Mouse (Mus musculus) lung, postnatal 4 days (tissue): ENCODE results near the gene Cdk19.
"Not testable (repeated sequence)": the region's sequence is repeated elsewhere in the genome, so short reads cannot be mapped to it uniquely, and the experiment has no call there.

Experiments used
- DNase-seq, 2 experiments: peaks; one replicate each; pipeline ENCODE4 v3.0.0; 2021

Gene Cdk19

DNA sequence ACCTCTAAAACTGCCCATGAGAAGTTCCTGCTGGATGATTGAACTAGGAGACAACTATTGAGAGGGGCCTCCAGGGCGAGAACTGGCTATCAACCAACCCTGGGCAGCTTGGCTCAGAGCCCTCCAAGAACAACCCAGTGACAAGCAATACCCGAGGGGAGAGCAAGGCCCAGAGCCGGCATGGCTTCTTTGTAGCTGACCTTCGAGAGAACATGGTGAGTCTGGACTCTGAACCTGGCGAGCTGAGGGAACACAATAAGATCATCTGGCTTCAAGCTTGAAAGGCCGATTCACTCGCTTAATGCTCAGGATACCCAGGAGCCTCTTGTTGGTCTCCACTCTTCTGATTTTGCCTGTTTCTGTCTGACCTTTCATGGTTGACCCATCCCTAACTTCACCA lies 151.8 kb downstream of the Cdk19 start:
- no peak for DNase-seq

DNA sequence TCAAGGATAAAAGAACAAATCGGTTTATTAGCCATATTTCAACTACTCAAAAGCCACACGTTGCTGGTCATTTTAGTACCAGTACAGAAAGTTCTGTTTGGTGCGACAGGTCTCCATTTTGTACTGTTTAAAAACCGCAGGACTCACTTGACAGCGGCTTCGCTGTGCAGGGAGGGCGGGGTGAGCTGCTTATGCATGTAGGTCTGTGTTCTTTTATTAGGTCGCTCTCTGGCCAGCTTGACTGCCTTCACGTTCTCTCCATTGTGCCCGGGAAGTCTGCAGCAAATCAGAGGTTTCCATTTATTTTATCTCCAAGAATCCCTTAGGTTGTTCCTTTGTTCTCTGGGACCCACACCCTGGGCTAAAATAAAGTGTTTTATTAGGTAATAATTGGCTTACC lies 152.4 kb downstream of the Cdk19 start:
- no peak for DNase-seq

DNA sequence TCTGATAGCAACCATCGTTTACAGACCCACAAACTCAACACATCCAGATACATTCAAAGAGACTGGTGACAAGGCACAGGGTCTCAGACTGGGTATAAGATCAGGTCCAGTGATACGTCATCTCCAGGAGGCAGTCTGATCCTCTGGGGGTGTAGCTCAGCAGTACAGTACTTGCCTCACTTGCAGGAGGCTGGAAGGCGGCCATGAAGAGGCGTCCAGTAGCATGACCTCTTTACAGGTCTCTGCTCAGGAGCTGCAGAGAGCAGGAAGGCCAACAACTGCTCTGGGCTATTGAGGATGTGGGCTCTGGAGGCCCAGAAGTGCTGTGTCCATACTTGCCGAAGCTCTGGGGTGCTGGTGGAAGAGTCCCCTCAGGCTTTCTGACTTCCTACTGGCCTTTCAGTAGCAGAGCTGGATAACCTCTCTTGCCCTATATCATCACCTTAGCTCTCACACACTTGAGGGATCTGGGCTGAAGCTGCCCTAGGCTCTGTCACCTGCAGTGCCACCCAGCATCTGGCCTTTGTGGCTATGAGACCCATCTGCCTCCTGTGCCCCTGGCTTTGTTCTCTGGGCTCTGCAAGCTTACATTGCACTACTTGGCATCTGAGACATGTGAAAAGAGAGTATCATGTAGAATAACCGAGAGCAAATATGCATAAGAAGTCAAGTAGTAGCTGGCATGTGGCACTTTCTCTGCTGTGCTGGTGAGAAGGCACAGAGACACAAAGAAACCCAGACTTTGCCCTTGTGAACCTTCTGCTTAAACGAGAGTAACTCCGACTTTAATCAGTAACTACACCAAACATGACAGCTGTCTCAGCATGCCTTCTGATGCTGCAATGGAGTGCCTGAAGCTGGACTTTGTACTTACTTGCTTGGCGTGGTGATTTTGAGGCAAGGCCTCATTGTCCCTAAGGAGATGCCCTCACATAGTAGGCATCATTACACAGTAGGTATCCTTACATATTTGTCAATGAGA lies 155.1 kb downstream of the Cdk19 start:
- DNase-seq: no peak

DNA sequence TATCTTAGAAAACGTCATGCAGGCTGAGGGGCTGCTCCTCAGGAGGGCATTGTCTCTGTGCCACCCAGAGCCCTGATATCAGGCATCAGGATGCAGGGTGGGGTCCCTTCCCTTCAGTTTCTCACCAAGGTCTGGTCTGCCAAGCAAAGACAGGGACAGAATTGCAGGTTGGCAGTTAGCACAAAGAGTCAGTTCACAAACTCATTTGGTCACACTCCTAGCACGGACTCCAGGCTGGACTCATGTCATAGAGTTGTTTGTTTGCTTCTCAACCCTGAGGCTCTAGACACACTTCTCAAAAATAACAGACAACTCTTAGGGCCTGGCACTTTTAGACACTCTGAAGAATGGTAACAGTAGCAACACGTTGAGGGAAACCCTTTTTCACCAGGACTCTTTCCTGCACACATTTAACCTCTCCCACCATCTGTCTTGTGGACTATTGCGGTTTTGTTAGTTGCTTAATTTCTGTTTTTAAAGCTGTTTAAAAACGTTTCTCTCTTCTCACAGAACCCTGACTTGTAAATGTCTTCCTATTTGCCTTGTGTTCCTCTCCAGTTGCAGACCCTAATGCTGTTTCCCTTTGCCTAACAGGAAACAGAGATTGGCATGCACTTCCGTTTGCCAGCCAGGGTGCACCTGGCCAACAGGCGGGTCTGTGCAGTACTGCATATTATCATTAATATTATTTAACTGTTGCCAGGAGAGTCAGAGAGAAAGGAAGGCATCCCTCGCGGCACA lies 158.1 kb downstream of the Cdk19 start:
- DNase-seq: no peak

DNA sequence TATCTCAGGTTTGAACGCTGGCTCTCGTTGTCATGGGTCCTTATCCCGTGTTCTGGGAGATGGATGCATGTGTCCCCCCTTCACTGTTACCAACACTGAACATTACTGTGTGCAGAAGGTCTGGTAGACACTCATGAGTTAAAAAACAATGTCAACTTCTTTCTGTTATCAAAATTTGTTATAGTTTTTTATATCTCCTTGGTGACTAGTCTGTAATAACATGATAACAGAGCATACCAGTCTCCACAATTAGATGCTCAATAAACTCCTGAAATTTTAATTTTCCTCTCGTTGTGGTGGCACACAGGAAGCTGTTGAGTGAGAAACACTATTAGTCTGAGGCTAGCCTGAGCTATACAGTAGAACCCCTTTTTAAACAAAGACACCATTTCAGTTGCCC lies 159.1 kb downstream of the Cdk19 start:
- DNase-seq: no peak

DNA sequence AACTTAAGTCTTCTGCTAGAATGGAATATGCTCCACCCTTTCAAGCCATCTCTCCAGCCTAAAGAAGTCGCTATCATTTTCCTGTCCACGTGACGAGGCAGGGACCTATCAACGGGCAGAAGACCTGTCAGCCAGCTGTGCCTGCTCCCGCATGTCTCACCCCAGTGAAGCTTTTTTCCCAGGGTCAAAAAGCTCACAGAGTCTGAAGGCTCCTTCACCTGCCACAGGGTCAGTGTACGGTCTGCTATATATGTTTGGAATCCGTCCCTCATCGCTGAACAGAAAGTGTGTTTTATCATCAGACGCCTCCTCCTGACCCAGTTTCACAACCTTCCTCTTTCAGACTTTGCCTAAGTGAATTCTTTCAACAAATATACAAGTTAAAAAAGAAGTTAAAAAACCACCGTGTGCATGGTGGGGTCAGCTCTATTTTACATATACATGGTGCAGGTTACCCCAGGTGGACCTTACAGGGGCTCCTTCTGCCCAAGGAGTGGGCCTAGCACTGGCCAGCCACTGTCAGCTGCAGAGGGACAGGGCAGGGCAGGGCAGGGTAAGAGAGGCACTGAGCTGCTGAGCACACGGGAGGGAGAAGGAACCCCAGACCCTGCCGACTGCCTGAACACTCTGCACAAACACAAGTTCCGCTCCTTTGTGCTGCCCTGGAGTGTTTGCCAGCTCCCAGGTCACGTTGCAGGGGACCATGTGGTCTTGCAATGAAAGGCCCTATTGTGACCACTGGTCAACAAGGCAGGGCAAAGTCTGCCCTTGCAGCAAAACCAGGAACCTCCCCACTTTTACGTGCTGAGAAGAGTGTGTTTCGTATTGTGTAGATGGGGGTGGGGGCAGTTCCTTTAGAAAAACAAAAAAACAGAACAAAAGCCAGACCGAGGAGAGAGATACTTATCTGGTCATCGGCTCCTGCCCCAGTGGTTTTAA lies 160.2 kb downstream of the Cdk19 start:
- DNase-seq: peak; percentile 72 to 80

DNA sequence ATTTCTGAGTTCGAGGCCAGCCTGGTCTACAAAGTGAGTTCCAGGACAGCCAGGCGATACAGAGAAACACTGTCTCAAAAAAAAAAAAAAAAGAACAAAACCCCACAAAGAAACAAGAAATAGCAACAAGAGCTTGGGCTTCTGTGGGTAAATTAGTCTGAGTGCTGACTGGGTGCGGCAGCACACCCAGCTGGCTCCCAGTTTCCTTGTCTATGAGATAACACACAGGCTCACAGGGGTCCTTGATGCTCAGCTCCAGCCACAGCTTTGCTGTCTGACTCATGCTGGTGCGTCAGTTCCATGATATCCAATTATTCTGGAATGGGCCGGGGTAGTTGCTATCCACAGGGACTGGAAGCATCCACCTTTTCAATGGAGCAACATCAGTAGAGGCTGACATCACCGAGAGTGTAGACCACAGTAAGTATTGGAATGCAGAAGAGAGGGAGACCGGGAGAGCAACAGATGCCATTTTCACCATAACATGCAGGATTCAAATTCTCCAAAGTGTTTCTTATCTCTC lies 161.4 kb downstream of the Cdk19 start:
- DNase-seq: no peak

DNA sequence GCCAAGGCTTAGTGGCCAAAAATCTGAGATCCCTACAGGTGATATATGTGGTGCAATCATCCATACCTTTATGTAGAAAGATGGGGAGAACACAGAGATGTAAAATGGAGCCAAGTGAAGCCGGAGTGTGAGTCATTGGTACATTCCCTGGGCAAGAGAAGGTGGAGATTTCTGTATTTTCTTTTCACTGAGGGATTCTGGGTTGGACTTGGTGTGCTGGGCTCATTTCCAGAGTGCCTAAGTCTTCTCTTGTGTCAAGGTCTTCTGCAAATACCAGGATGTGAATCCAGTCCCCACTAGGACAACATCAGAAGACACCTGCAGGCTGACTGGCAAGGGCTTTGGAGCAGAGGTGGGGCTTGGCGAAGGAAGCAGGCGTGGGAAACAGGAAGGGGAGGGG lies 163.4 kb downstream of the Cdk19 start:
- no peak for DNase-seq

DNA sequence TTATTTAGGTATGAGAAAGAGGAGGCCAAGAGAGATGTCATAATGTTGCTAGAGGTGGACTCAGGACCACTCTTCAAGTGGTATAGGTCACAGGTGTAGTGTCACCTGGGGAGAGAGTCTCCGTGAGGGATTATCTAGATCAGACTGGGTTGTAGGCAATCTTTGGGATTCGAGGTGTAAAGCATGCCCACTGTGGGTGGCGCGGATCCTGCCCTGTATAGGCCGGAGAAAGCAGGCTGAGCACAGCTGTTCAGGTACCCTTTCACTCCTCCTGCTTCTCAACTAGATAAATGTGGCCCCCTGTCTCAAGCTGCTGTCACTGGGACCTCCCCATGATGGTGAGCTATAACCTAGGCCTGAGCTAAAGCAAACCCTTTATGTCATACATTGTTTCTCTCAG lies 171.0 kb downstream of the Cdk19 start:
- no peak for DNase-seq

DNA sequence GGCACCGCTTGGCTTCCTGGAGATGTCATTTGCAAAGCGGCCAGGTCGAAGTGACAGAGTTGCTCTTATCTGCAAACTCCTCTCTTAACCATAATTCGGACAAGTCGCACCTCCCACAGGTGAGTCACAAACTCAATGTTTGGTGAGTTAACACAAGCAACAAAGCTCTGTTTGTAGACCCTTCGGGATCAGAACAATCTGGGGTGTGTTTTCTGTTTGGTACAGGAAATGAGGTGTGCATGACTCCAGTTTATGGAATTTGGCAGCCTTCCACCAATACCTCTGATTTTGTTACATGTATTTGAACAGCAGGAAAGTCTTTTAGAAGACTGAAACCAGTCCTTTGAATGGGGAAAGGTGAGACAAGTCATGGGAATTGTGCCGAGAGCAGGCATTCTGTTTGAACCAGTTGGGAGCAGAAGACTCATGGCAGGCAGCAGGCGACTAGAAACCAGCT lies 171.9 kb downstream of the Cdk19 start:
- no peak for DNase-seq

DNA sequence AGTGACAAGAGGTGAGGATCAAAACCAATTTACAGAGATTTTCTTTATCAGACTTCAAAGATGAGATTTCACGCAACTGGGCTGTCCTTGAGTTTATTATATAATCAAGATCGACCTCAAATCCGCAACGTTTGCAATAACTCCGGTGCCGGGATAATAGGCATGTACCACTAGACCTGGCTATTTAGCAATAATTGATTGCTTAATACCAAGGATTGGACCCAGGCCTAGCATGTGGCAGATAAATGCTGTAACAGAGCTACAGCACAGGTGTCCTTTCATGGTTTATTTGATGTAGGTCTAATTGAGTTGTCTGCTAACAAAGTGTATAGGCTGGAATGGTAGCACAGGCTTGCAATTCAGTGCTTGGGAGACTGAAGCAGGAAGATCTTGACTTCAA lies 172.8 kb downstream of the Cdk19 start:
- no peak for DNase-seq

DNA sequence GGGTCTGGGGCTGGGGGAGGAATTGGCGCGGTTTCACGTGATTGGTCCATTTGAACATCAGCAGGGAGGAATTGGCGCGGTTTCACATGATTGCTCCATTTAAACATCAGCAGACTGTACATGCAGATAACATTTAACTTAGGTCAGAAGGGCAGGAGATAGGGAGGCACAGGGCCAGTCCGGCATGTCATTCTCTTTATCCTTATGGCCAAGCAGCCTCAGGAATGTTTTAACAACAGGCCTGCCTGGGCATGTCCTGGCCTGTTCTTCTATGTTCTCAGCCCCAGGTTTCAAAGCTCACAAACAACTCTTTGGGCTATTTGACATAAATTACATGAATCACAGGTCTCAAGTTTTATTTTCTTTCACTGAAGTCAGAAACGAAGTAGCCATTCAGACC lies 173.6 kb downstream of the Cdk19 start:
- not testable (repeated sequence) for DNase-seq

DNA sequence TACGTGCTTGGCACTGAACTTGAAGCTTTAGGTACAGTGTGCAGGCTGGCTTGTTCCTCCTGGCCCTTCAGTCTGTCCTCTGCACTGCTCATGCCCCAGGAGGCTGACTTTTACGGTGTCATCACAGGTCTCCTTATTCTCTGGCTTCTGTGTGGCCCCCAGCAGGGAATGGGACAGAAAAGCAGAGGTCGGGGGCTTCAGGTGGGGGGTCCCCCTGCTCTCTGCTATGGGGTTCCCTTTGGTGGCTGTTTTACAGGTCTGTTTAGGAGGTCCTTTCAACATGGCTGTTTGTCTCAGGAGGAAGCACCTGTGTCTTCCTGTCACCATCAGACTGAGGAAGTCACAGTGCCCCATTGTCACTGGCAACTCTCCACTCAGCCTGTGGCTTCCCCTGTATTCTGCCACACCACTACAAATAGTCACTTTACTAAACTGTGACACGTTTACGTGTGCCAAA lies 175.9 kb downstream of the Cdk19 start:
- DNase-seq: no peak

DNA sequence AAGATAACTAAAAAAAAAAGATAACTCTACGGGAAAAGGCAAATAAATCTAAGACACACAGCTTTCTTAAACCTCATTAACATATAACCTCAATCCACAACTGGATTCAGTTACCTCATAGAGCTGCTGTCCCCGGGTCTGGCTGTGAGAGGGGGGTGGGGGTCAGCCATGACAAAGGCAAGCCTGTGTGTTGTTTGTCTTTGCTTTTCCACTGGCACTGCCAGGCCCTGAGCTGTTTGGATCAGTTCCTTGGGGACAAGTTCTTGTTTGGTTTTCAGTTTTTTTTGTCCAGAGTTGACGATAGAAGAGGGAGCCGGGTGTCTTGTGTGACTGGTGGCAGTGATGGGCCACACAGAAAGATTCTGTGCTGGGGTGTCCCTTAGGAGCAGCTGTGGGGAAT lies 177.1 kb downstream of the Cdk19 start:
- DNase-seq: peak in 1 of 2 experiments; percentile 56

DNA sequence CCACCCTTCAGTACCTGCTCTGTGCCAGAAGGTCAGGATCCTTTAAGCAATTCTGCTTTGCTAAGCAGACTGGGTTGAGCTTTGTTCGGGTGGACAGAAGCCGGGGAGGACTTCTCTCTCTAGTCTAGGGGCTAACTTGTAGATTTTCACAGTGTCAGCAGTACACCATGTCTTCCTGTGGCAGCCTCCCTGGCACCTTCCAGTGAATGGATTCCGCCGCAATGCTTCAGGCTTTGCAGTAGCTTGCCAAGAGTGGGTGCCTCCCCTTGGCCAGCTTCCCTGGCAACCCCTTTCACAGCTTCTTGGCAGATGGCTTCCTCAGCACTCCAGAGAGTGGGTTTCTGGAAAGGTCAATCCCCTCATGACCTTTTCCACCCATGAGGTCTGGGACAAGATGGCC lies 180.2 kb downstream of the Cdk19 start:
- DNase-seq: peak in 1 of 2 experiments; percentile 55

DNA sequence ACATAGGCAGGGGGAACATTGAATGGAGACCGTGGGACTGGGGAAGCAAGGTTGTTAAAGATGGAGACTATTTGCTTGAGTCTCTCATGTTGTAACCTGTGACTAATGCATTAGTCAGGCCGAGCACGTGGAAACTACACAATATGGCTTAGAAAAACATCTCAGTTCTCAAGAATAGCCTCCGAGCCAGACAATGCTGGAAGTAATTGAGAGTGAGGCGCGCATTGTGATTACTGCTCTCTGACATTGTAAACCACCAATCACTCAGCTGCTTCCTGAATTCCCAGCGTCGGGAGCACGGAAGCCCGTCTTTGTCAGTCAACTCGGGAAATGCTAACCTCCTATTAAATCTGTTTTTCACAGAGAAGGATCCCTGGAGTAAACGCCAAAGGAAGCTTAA lies 182.2 kb downstream of the Cdk19 start:
- DNase-seq: no peak

DNA sequence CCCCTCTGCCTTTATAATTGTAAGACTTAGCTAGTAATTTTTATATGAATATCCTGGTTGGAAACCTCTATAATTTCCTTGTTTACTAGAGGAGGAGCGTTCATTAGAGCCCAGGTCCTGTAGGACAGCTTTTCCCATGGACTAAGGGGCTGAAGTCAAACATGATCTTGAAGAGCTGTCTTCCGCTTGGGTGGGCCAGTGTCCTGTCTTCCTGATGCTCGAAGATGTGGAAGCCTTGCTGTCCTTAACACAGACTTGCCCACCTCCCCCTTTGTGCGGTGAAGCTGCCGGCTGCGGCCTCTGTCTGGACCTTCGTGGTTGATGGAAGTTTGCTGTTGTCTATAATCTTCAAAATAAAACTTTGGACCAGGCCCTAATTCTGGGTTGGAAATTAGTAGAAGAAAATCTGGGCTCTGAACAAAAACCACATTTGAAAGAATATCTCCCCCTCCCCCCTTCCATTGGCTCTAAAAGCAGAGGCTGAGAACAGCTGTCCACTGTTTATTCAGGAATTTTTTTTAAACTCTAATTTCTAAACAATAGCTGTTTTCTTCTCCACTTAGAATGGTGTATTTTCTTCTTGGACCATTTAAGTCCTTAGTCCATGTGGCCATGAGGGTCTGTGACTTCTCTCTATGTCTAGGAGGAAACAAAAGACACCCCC lies 184.1 kb downstream of the Cdk19 start:
- DNase-seq: no peak

DNA sequence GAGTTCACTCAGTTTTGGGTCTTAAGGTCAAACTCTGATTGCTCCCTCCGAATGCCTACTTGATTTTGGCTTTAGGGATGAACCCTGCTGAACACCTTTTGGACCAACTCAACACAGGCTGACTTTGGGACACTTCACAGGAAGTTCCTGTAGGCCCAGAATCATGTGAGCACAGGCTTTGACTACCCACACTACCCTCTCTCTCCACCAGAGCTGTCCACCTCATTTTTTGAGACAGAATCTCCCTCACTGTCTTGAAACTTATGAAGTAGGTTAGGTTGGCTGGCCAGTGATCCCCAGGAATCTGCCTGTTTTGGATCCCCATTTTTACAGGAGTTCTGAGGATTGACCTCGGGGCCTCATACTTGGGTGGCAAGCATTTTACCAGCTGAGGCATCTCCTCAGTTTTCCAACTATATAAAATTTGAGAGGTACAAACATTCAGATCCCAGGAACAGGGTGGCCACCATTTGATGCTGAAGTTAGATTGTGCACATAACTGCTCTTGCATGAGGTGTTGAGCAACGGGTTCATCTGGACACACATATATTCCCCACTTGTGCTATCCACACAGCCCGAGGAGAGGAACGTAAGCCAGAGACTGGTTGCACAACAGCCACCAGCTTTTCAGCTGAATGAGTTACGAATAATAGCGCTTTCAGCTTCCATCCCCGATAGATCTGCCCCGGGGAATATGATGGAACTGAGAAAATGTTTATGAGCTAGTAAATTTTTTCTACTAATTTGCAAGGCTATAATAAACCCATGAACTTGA lies 184.9 kb downstream of the Cdk19 start:
- no peak for DNase-seq

DNA sequence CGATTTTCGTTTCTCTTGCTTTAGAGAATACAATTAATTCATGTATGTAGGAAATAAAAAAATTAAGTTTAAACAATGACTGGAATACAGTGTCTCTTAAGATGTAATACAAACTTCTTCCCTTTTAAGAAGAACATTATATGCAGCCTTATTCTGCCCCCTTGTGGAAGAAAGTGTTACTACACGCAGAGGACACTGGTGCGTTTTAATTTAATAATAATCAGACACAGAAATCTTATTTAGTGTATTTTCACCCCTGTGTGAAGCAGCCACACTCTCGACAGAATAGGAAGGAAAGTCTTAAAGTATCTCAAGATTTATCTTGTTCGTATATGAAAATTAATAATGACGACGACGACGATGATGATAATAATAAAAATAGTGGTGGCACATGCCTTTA lies 185.6 kb downstream of the Cdk19 start:
- peak in 1 of 2 experiments; percentile 65 for DNase-seq

DNA sequence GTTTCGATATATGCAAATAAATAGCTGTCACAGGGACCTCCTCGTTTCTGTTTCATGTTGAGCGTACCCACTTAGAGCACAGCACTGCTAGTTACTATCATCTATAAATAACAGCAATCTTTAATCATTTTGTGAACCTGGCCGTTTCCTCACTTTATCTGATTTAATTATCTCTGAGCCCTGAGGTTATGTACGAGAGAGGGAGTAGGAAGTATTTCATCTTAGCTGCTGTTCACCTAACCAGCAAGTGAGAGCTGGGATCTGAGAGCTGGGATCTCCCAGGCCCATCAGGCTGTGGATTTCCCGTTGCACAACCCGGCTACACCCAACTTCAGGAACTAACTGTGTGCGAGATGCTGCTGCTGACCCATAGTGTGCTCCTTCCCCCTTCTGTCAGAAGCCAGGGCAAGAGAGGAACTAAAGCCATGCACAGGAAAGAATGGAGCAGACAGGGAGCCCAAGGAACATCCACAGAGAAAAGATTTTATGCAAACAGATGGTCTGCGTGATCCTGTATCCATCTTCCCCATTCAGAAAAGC lies 186.3 kb downstream of the Cdk19 start:
- no peak for DNase-seq

DNA sequence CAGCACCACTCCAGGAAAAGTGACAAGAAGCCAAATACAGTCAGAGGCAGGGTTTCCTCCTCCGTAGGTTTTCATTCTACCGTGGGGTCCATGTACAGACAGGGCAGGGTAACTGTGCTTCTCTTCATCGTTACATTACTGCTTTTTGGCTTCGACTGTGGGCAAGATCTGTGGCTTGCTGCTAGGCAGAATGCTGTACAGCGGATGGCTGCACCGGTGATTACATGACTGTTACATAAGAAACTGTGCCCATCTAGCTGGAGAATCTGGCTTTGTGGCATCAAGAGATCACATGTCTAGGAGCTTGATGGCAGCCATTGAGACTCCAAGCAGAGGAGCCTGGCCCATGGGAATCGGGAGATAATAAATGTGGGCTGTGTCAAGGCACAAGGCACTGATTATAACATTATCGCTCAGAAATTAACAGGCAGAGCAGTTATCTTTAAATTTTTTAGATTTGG lies 187.0 kb downstream of the Cdk19 start:
- DNase-seq: no peak
